Mouse (Mus musculus) lung, adult 2 months (tissue): ENCODE measurements around the gene Olfml3.

ENCODE experiments used
- CTCF ChIP-seq: fragments of 200-500 bp; IDR thresholded peaks from 2 replicates; pipeline ENCODE4 v1.5.1; 2011; ENCODE audit warnings: mild to moderate bottlenecking, low read length, control low read depth; ENCODE audit not compliant: insufficient read depth
- POLR2A ChIP-seq: fragments of 200-500 bp; IDR thresholded peaks from 2 replicates; pipeline ENCODE4 v1.6.1; 2011; ENCODE audit warnings: low read depth, mild to moderate bottlenecking, control low read depth, low read length, borderline replicate concordance; ENCODE audit errors: extremely low read depth

DNA sequence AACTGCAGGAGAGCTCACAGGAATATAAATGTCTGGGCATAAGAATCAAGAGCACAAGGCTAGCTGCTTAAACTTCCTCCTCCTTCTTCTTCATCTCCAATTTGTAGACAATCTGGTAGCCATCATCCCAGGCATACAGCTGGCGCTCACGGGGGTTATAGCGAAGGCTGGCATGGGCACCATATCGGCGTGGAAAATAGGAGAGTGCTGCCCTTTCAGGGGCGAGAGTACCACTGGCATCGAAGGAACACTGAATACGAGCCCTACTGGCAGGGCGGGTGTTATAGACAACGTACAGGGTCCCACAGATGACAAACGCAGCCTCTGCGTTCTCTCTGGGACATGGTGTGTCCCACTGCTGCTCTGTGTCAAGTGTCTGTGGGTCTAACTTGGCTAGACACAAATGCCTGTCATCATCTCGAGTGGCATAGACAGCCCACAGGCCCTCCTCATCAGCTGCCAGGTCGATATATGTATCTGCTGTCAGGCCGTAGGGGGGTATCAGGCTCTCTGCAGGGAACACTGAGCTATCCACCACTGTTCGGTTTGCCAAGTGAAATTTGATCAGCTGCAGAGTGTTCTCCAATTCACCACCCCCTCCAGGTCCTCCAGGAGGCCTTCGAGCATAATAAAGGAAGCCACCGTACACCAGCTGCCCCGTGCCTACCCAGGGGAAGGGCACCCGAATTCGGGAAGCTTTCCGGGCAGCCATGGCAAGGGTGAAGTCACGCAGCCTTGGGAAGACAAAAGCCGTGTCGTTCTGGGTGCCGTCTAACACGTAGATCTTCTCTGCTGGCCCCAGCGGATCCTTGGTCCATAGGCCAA, 1.8 kb downstream of the Olfml3 start:
- TF ChIP-seq POLR2A (no peak), CTCF (no peak)
